Mouse (Mus musculus) stomach, postnatal 0 days (tissue): ENCODE results near the gene Rap1gap2. TPM values are rescaled to one million over a fixed set of nuclear protein-coding genes. Genes with fewer than 3 reads are reported as not detected.

Experiments
- ATAC-seq: fragments of 200-750 bp; cut with Nextera tagmentation; 2 replicates; pipeline ENCODE4 v1.8.0; 2017; ENCODE audit not compliant: low FRiP score, low TSS enrichment
- DNase-seq: peaks from one replicate; pipeline ENCODE4 v3.0.0-alpha.2; 2016; ENCODE audit warnings: low spot score
- H3K27ac ChIP-seq: fragments of 300-500 bp; sonication (generic); replicated peaks from 2 replicates; pipeline ENCODE4 v1.5.1; 2014; ENCODE audit warnings: mild to moderate bottlenecking, control low read depth
- H3K27me3 ChIP-seq: fragments of 300-500 bp; sonication (generic); 2 replicates; pipeline ENCODE4 v1.6.1; 2014; ENCODE audit warnings: low read length; ENCODE audit not compliant: control insufficient read depth, insufficient read depth
- H3K36me3 ChIP-seq: fragments of 300-500 bp; sonication (generic); 2 replicates; pipeline ENCODE4 v1.6.1; 2014; ENCODE audit warnings: low read length, mixed read lengths; ENCODE audit not compliant: control insufficient read depth, insufficient read depth
- H3K4me1 ChIP-seq: fragments of 300-500 bp; sonication (generic); replicated peaks from 2 replicates; pipeline ENCODE4 v1.6.1; 2014; ENCODE audit warnings: antibody characterized with exemption; ENCODE audit not compliant: control insufficient read depth, insufficient read depth
- H3K4me2 ChIP-seq: fragments of 300-500 bp; sonication (generic); replicated peaks from 2 replicates; pipeline ENCODE4 v1.6.1; 2014; ENCODE audit warnings: low read depth, mild to moderate bottlenecking, control low read depth, moderate library complexity
- H3K4me3 ChIP-seq: fragments of 300-500 bp; sonication (generic); 2 replicates; pipeline ENCODE4 v1.5.1; 2014; ENCODE audit warnings: low read depth, low read length, control low read depth
- H3K9ac ChIP-seq: fragments of 300-500 bp; sonication (generic); 2 replicates; pipeline ENCODE4 v1.6.1; 2014; ENCODE audit warnings: mild to moderate bottlenecking, low read length, control low read depth, mixed read lengths
- H3K9me3 ChIP-seq: fragments of 300-500 bp; sonication (generic); 2 replicates; pipeline ENCODE4 v1.6.1; 2016; ENCODE audit warnings: low read length; ENCODE audit not compliant: control insufficient read depth
- CTCF ChIP-seq: IDR thresholded peaks from 2 replicates; pipeline ENCODE4 v1.5.1; 2016; ENCODE audit warnings: antibody characterized with exemption, low read depth, mild to moderate bottlenecking, moderate library complexity
- EP300 ChIP-seq: optimal IDR thresholded peaks from 2 replicates; pipeline ENCODE3; 2016; ENCODE audit warnings: antibody characterized with exemption
- WGBS: fragments of 180-500 bp; shearing (Covaris S2); extraction: QIAGEN DNeasy Blood & Tissue Kit; methylation state at CpG from one replicate; pipeline ENCODE4 v1.1.7; 2014; 5-methylcytosine and 5-hydroxymethylcytosine counted together
- polyA plus RNA-seq: library from polyadenylated mRNA; unstranded; fragments of >200 nt; fragmentation: Nextera tagmentation; extraction: Ambion mirVana; gene quantifications from 2 replicates; pipeline ENCODE4 v1.2.1, GENCODE M21; 2015

Rap1gap2 gene
- polyA plus RNA-seq, 1 experiment from 2014 or later, result 7.6 TPM

DNA sequence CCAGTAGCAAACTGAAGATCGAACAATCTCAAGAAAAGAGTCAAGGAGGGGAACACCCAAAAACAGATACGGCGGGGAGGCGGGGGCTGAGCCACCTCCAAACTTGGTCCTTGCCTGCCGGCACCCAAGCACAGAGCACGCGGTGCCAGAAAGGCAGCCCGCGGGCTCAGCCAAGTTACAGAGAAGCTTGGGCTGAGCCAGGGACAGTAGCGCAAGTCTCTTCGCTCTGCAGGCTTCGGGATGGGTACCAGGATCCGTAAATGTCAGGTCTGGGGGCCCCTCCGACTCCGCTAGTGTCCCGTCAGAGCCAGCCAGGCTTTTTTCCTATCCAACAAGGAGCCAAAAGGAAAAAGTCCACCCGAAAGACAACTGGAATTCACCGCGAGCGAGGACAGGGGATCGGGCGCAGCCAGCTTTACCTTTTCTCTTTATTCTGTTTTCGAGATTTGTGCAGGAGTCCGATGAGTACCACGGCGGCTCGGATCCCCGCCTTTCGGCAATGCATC is 88.7 kb downstream of the Rap1gap2 start:
- 1% methylated on average over 27 of the region's 29 CpGs for WGBS
- DNase-seq, result peak; percentile 44
- Histone ChIP-seq H3K27me3 (no peaks in the 10 kb centered on the region; the same call in 1 of the 2 replicates), H3K4me1 (no peaks in the 10 kb centered on the region), H3K9me3 (no peaks in the 10 kb centered on the region), H3K27ac (peak overlapping the region; percentile 75), H3K36me3 (no peaks in the 10 kb centered on the region), H3K4me3 (peak overlapping the region; percentile 59), H3K9ac (peak overlapping the region; percentile 65), H3K4me2 (peak overlapping the region; percentile 93)
- ATAC-seq, result peak; percentile 17; the same call in 1 of the 2 replicates
- TF ChIP-seq EP300 (no peak), CTCF (no peak)

DNA sequence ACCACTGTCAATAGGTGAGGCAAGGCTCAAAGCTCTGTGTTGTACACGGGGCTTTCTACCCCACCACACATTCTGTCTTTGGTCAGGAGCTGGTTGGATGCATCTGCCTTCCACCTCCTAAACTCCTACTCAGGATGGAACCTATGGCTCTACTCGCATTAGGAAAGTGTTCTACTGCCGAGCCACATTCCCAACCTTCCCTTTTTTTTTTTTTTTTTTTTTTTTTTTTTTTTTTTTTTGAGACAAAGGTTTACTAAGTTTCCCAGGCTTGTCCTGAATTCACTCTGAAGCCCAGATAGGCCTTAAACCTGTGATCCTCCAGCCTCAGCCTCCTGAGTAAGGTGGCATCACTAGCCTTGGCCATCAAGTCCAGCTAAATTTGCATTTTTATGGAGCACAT is 90.5 kb downstream of the Rap1gap2 start:
- Histone ChIP-seq H3K9ac (no peak overlapping the region), H3K27me3 (no peaks in the 10 kb centered on the region; the same call in 1 of the 2 replicates), H3K4me2 (no peak overlapping the region), H3K4me1 (no peaks in the 10 kb centered on the region), H3K4me3 (no peak overlapping the region), H3K9me3 (no peaks in the 10 kb centered on the region), H3K36me3 (no peaks in the 10 kb centered on the region), H3K27ac (no peak overlapping the region)
- DNase-seq, result no peak
- no peak for TF ChIP-seq EP300
- no peak for TF ChIP-seq CTCF
- no peak for ATAC-seq
- WGBS, result 76% methylated on average over 3 of the region's 3 CpGs

DNA sequence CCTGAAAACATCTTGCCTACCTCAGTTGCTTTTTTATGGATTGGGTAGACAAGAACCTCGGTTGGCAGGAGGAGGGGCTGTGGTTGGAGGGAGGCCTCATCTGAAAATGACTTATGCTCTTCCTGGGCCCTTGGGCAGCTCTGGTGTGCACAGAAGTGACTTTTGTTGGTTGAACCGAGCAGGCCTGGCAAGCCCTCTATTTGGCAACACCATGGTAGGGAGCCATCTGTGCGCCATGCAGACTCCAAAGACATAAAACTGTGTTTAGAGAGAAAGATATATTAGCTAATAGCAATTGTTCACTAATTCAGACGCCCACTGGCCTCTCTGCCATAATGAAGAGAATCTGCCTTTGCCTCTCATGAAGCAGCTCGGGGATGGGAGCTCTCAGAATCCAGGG is 94.6 kb downstream of the Rap1gap2 start:
- H3K27ac ChIP-seq, result no peak overlapping the region
- no peaks in the 10 kb centered on the region for H3K27me3 ChIP-seq
- WGBS, result 72% methylated on average over 5 of the region's 5 CpGs
- TF ChIP-seq EP300 (no peak), CTCF (no peak)
- no peaks in the 10 kb centered on the region for H3K36me3 ChIP-seq
- H3K9me3 ChIP-seq, result no peaks in the 10 kb centered on the region
- H3K4me2 ChIP-seq, result no peak overlapping the region
- H3K4me1 ChIP-seq, result no peaks in the 10 kb centered on the region
- no peak for ATAC-seq
- H3K9ac ChIP-seq, result no peak overlapping the region
- no peak for DNase-seq
- no peak overlapping the region for H3K4me3 ChIP-seq

DNA sequence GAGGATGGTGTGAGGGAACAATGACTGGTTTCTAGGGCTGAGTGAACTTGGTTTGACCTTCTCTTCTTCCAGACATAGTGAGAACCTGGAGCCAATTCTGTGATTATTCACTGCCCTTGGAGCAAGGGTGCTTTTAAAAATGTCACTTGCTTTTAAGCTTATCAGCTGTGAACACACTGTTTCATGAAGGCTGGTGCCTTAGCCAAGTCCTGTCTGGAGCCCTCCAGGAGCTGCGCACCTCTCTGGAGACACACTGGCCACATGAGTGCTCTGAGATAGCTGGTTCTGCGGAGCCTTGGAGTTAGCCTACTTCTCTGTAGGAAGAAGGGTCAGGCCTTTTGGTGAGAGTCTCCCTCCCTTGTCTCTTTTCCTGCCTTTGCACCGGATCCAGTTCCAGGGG is 95.7 kb downstream of the Rap1gap2 start:
- 0 out of 2 replicates have a peak, but pooled peaks have one; percentile 36 for ATAC-seq
- 77% methylated on average over 3 of the region's 3 CpGs for WGBS
- no peak for DNase-seq
- Histone ChIP-seq H3K4me3 (no peak overlapping the region), H3K9me3 (no peaks in the 10 kb centered on the region), H3K27ac (no peak overlapping the region), H3K27me3 (no peaks in the 10 kb centered on the region), H3K4me2 (no peak overlapping the region), H3K9ac (no peak overlapping the region), H3K4me1 (no peaks in the 10 kb centered on the region), H3K36me3 (no peaks in the 10 kb centered on the region)
- TF ChIP-seq EP300 (no peak), CTCF (no peak)

DNA sequence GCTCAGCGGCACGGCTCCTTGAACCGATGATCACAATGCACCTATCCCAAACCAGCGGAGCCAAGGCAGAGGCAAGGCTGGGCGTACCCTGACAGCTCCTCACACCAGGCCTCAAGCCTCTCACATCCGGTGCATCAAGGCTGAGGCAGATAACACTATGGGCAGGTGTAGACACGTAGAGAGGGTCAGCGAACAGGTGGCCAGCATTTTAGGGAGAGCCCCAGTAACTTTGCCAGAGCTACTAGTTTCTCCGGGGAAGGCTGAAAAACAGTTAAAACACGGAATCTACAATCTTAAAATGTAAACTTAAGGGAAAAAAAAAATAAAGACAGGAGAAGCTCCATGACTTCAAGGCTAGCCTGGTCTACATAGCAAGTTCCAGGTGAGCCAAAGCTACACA is 98.1 kb downstream of the Rap1gap2 start:
- no peaks in the 10 kb centered on the region for H3K27me3 ChIP-seq
- no peaks in the 10 kb centered on the region for H3K4me1 ChIP-seq
- ATAC-seq, result no peak
- H3K9ac ChIP-seq, result no peak overlapping the region
- no peaks in the 10 kb centered on the region for H3K9me3 ChIP-seq
- no peak for TF ChIP-seq CTCF
- H3K36me3 ChIP-seq, result no peaks in the 10 kb centered on the region
- no peak for DNase-seq
- no peak overlapping the region for H3K4me3 ChIP-seq
- no peak overlapping the region for H3K4me2 ChIP-seq
- H3K27ac ChIP-seq, result no peak overlapping the region
- 86% methylated on average over 10 of the region's 10 CpGs for whole genome bisulfite sequencing

DNA sequence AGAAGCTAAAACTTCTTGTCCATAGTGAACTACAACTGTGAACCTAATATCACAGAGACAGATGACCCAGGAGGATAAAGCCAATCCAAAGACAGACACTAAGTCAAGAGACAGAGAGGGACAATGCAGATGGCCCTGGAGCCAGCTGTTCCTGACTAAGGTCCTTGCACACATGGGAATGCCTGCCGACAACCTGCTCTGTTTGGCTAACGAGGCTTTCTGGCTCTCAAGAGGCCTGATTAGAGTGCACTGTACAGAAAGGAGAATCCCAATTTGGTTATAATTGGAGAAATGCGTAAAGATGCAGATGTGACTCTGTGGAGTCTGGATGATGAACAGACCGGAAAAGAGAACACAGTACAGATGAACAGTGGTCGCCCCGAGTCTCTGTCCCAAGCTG is 104.4 kb downstream of the Rap1gap2 start:
- Histone ChIP-seq H3K27ac (no peak overlapping the region), H3K27me3 (no peaks in the 10 kb centered on the region), H3K9me3 (no peaks in the 10 kb centered on the region), H3K4me2 (no peak overlapping the region), H3K4me3 (no peak overlapping the region), H3K4me1 (no peaks in the 10 kb centered on the region), H3K9ac (no peak overlapping the region), H3K36me3 (no peaks in the 10 kb centered on the region)
- DNase-seq, result no peak
- ATAC-seq, result no peak
- TF ChIP-seq EP300 (no peak), CTCF (no peak)
- 88% methylated on average over 6 of the region's 6 CpGs for WGBS
